In the genomic region with DNA sequence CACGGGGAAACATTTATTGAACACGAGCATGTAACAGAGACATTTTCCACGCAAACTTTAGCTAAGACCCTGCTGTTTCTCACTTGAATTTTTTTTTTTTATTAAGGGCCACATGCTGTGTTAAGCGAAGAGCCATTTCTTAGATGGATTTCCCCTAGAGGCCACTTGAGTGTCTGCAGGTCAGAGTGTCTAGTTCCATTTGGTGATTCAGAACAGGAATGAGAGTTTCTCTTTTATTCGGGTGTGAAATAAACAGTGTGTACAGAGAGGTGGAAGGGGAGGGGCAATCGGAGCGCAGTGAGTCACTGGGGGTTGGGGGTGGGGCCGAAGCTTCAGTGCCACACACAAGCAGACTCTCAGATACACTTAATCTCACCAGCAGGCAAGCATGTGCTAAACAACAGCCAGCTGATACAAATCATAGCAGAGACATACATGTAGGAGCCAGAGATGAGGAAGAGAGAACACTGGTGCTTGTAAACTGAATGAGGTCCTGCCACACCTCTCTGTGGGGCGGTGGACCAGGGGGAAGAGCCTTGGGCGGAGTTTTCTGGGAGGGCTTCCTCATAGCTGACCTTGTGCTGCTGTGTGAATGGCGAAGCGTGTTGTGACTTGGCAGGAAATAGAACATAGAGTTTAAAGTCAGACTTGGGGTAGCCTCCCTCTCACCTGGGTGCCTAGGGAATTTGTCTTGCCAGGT, we compare ENCODE assay signal across 9 mouse cellular contexts. TPM values are rescaled to one million over a fixed set of nuclear protein-coding genes. Genes with fewer than 3 reads are reported as not detected.
A peak's percentile ranks its signal among the peaks of the same experiment; 100 is the strongest.
DNase-seq lines count a peak whose midpoint lies in the region; ATAC-seq and TF ChIP-seq lines count a peak whose summit lies in the region.
"Had no signal": no experiment of that assay in that cellular context is flagged by ENCODE, and none has a peak within 500 bp of the region (broad histone marks: within the 10 kb centered on the region; RNA-seq: fewer than 3 reads in every experiment).

No protein-coding gene starts in this region.

- TF ChIP-seq EP300 in liver, postnatal 0 days (IDR thresholded peaks at IDR 0.05; ENCODE audit: low read depth): no peak

- intact Hi-C loops in heart, postnatal 25 days (cut with DNase I): loop anchor here (5.0 kb wide), 1 partner anchor 135 kb away; no protein-coding TSS in a partner anchor

- no peak for ATAC-seq in liver, postnatal 0 days
- no peak for ATAC-seq in liver, embryonic 12.5 days
- ATAC-seq in stomach, embryonic 14.5 days (ENCODE audit: insufficient number of reproducible peaks, insufficient read depth, low FRiP score, low read depth): peak; percentile 38; the same call in 1 of the 2 replicates

- no peak overlapping the region for H3K27ac ChIP-seq in liver, postnatal 0 days (ENCODE audit: low read depth)
- no peak overlapping the region for H3K27ac ChIP-seq in liver, embryonic 12.5 days
- H3K27ac ChIP-seq in stomach, embryonic 14.5 days (ENCODE audit: low read length): peak overlapping the region; percentile 33; the same call in 1 of the 2 replicates
- H3K27ac ChIP-seq: liver, embryonic 13.5 days had no signal

- no peak overlapping the region for H3K4me2 ChIP-seq in liver, postnatal 0 days (ENCODE audit: low read depth, low read length)
- H3K4me2 ChIP-seq in liver, embryonic 12.5 days: no peak overlapping the region
- H3K4me2 ChIP-seq in stomach, embryonic 14.5 days (replicated peaks; ENCODE audit: low read depth, low read length): no peak overlapping the region
- H3K4me2 ChIP-seq: liver, embryonic 13.5 days had no signal

- peak; percentile 31; the same call in 1 of the 2 replicates for TF ChIP-seq CTCF in liver, postnatal 0 days (IDR thresholded peaks at IDR 0.05; ENCODE audit: low read depth)

- H3K4me1 ChIP-seq in liver, postnatal 0 days (ENCODE audit: insufficient read depth): peaks cover 3% of the 10 kb centered on the region; the same call in 1 of the 2 replicates
- H3K4me1 ChIP-seq in liver, embryonic 12.5 days: no peaks in the 10 kb centered on the region
- H3K4me1 ChIP-seq in stomach, embryonic 14.5 days (ENCODE audit: control insufficient read depth, insufficient read depth, low read length): peaks cover 17% of the 10 kb centered on the region; the same call in 1 of the 2 replicates

- no peaks in the 10 kb centered on the region for H3K9me3 ChIP-seq in liver, postnatal 0 days (ENCODE audit: low read length)
- no peaks in the 10 kb centered on the region for H3K9me3 ChIP-seq in liver, embryonic 12.5 days (replicated peaks)
- no peaks in the 10 kb centered on the region for H3K9me3 ChIP-seq in stomach, embryonic 14.5 days (ENCODE audit: control insufficient read depth, low read depth, low read length)
- H3K9me3 ChIP-seq: liver, embryonic 13.5 days had no signal

- WGBS in liver, postnatal 0 days (ENCODE audit: insufficient replicate concordance): 52% methylated on average over 12 of the region's 12 CpGs
- WGBS in liver, embryonic 12.5 days (ENCODE audit: insufficient replicate concordance): 36% methylated on average over 12 of the region's 12 CpGs
- WGBS in stomach, embryonic 14.5 days: 35% methylated on average over 12 of the region's 12 CpGs

- peaks cover 28% of the 10 kb centered on the region for H3K27me3 ChIP-seq in liver, postnatal 0 days (ENCODE audit: insufficient read depth, low read length)
- peaks cover 58% of the 10 kb centered on the region for H3K27me3 ChIP-seq in liver, embryonic 12.5 days (replicated peaks)
- H3K27me3 ChIP-seq in stomach, embryonic 14.5 days (ENCODE audit: control insufficient read depth, insufficient read depth, low read length): 0 out of 2 replicates have a peak, but pooled peaks cover 12% of the 10 kb centered on the region

- H3K9ac ChIP-seq in liver, postnatal 0 days (replicated peaks): no peak overlapping the region
- no peak overlapping the region for H3K9ac ChIP-seq in liver, embryonic 12.5 days
- no peak overlapping the region for H3K9ac ChIP-seq in stomach, embryonic 14.5 days (replicated peaks; ENCODE audit: low read depth, low read length)
- H3K9ac ChIP-seq: liver, embryonic 13.5 days had no signal

- no peak for DNase-seq in liver, postnatal 0 days
- peak; percentile 70 for DNase-seq in R1 (ENCODE audit: low read depth, low spot score)
- peak; percentile 92 for DNase-seq in induced T-regulatory cell, adult 2 months (ENCODE audit: low read depth)
- DNase-seq in heart, postnatal 25 days (ENCODE audit: low spot score): no peak
- DNase-seq in layer of hippocampus, postnatal 14 days (ENCODE audit: low spot score in 2 of 2): no peak
- no peak for DNase-seq in cerebellum, adult 11 months
- DNase-seq: liver, embryonic 13.5 days had no signal

- no peak overlapping the region for H3K4me3 ChIP-seq in liver, postnatal 0 days (ENCODE audit: low read depth, low read length)
- H3K4me3 ChIP-seq in liver, embryonic 12.5 days: no peak overlapping the region
- H3K4me3 ChIP-seq in stomach, embryonic 14.5 days (ENCODE audit: low read depth, low read length): no peak overlapping the region
- H3K4me3 ChIP-seq: liver, embryonic 13.5 days had no signal

- no peaks in the 10 kb centered on the region for H3K36me3 ChIP-seq in liver, postnatal 0 days (replicated peaks; ENCODE audit: insufficient read depth, low read length)
- H3K36me3 ChIP-seq in liver, embryonic 12.5 days: no peaks in the 10 kb centered on the region
- H3K36me3 ChIP-seq in stomach, embryonic 14.5 days (ENCODE audit: control insufficient read depth, insufficient read depth, low read length): no peaks in the 10 kb centered on the region
- H3K36me3 ChIP-seq: liver, embryonic 13.5 days had no signal

RNA-seq across cellular contexts. Expression of gene Npas2, which starts 3.3 kb away (rescaled TPM):
- 0.11 and 0.15 TPM in 2 replicates for polyA plus RNA-seq in liver, postnatal 0 days (2015; fragmentation: Nextera tagmentation; extraction: Ambion mirVana)
- 0.06 and 0.18 TPM in 2 replicates for polyA plus RNA-seq in liver, embryonic 12.5 days (2016; fragmentation: Nextera tagmentation; extraction: Ambion mirVana)
- polyA plus RNA-seq in stomach, embryonic 14.5 days (2014; fragmentation: Nextera tagmentation; extraction: Ambion mirVana): 0.81 and 1.7 TPM in 2 replicates
- 10 to 100 TPM in 1 of 2 experiments, 1 to 10 TPM in 1; 2.2 to 11.4 TPM for total RNA-seq in heart, postnatal 25 days (2021)
- total RNA-seq in layer of hippocampus, postnatal 14 days (2021): 10 to 100 TPM; 19.4 to 20.7 TPM

Comparison
In these comparisons a context has a peak if more than half of its experiments do, and no peak if none do; other contexts are left out.
1. DNase-seq: peak in R1 (single experiment) and induced T-regulatory cell, adult 2 months (single experiment); none in liver, postnatal 0 days (single experiment), heart, postnatal 25 days (single experiment), layer of hippocampus, postnatal 14 days (0 of 2) and cerebellum, adult 11 months (single experiment).